Mouse (Mus musculus) liver, postnatal 0 days (tissue): ENCODE results near the gene Vwc2.

Experiments
- CTCF ChIP-seq: sonication (generic); IDR thresholded peaks from 2 replicates; pipeline ENCODE4 v1.5.1; 2016; ENCODE audit warnings: antibody characterized with exemption, low read depth
- EP300 ChIP-seq: IDR thresholded peaks from 2 replicates; pipeline ENCODE4 v1.6.1; 2016; ENCODE audit warnings: antibody characterized with exemption, low read depth, mild to moderate bottlenecking

- peak; percentile 66 for TF ChIP-seq CTCF
- no peak for TF ChIP-seq EP300
These were observed 125.3 kb downstream of the Vwc2 start for GRCm38 (mm10) chr11:11239346-11239745.
